Mouse (Mus musculus): Measurements from ENCODE around the gene Runx2. TPM values are rescaled to one million over a fixed set of nuclear protein-coding genes. Genes with fewer than 3 reads are reported as not detected.

Runx2 gene
- total and polyA plus RNA-seq, 3 experiments = not detected

DNA sequence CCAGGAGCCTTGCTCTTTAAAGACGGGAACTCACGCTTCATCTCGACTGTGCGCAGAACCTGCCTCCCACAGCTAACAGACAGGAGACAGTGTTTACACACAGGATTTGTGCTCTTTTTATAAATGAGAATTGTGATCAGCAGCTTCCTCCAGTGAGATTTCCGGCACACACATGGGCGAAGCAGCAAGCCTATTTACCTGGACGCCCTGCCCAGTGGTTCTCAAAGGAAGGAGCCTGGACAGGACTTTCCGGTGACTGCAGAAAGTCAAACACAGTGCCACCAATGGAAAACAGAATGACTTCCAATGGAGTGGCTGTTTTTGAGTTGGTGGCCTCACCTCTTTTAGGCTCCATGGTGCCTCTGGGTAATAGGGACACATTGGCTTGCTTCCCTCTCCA lies 163.0 kb downstream of the Runx2 start:
- Histone ChIP-seq H3K4me1 (ENCODE audit: control insufficient read depth in 1 of 2, insufficient read depth in 2 of 2, low read length in 2 of 2) (peaks cover 0 to 6% of the 10 kb centered on the region in 2 experiments; a peak in 3 of 4 replicates), H3K27ac (ENCODE audit: control insufficient read depth, low read depth, low read length) (no peak overlapping the region), H3K9me3 (replicated peaks; ENCODE audit: insufficient read depth, low read length) (no peaks in the 10 kb centered on the region), H3K79me2 (ENCODE audit: control insufficient read depth, insufficient read depth, low read length, poor library complexity) (no peaks in the 10 kb centered on the region), H3K27me3 (ENCODE audit: control insufficient read depth in 1 of 2, insufficient read depth in 2 of 2, low read length in 2 of 2) (no peaks in the 10 kb centered on the region), H3K36me3 (ENCODE audit: control insufficient read depth in 1 of 2, insufficient read depth in 2 of 2, low read length in 2 of 2) (peaks cover 0 to 6% of the 10 kb centered on the region in 2 experiments; a peak in 1 of 4 replicates), H3K9ac (ENCODE audit: control insufficient read depth, low read depth, low read length, poor library complexity, severe bottlenecking) (no peak overlapping the region), H3K4me3 (ENCODE audit: control insufficient read depth in 1 of 2, insufficient read depth in 1 of 2, low read depth in 2 of 2, low read length in 2 of 2) (no peak overlapping the region)
- no peak for TF ChIP-seq BHLHE40 (IDR thresholded peaks at IDR 0.05; ENCODE audit: borderline replicate concordance, low read depth, low read length)
- no peak for TF ChIP-seq RCOR1 (IDR thresholded peaks at IDR 0.05; ENCODE audit: low read depth, low read length)
- no peak for TF ChIP-seq ZC3H11A (IDR thresholded peaks at IDR 0.05; ENCODE audit: low read depth, low read length)
- no peak for TF ChIP-seq MYC (IDR thresholded peaks at IDR 0.05; ENCODE audit: low read depth, low read length)
- DNase-seq (ENCODE audit: low read depth, low spot score) = no peak

DNA sequence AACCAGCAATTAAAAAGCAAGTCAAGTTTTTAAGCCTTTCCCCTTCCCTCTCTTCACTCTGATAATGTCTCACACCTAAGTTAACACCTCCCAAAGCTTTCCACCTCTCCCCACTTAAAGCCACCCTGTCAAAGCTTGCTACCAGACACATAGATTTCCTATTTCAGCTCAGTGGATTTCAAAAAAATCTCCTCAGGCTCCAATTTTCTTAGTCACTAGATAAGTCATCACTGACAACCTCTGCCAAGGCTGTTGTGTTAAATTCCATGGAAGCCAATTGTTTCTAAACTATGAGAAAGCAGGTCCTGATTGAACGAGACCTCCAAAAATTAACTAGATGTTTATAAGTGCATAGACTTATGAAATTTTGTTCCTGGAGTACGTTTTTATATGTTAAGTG lies 164.2 kb downstream of the Runx2 start:
- DNase-seq (ENCODE audit: low read depth, low spot score) = no peak
- peaks cover 0 to 6% of the 10 kb centered on the region in 2 experiments; a peak in 3 of 4 replicates for H3K4me1 ChIP-seq (ENCODE audit: control insufficient read depth in 1 of 2, insufficient read depth in 2 of 2, low read length in 2 of 2)

DNA sequence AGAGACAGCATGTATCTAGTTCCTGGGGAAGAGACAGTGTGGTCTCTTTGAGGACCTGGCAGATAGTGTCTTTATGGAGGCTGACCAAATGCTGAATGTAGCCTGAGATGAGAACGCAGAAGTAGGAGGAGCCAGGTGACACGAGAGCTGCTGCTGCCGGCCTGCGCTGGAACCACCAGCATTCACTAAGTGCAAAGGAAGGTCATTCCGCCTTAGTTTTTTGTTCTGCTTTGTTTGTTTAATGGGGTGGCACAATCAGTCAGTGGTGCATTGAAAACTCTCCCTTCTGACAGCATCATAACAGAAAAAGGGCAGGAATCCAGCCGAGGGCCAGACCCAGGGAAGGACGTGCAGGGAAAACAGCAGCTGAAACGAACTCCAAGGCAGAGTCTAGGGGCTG lies 165.5 kb downstream of the Runx2 start:
- no peaks in the 10 kb centered on the region for H3K79me2 ChIP-seq (ENCODE audit: control insufficient read depth, insufficient read depth, low read length, poor library complexity)
- H3K4me1 ChIP-seq (ENCODE audit: control insufficient read depth in 1 of 2, insufficient read depth in 2 of 2, low read length in 2 of 2) = peaks cover 0 to 4% of the 10 kb centered on the region in 2 experiments; a peak in 2 of 4 replicates
- DNase-seq (ENCODE audit: low read depth, low spot score) = no peak
- H3K4me3 ChIP-seq (ENCODE audit: control insufficient read depth in 1 of 2, insufficient read depth in 1 of 2, low read depth in 2 of 2, low read length in 2 of 2) = no peak overlapping the region
- peaks cover 0 to 2% of the 10 kb centered on the region in 2 experiments; a peak in 1 of 4 replicates for H3K36me3 ChIP-seq (ENCODE audit: control insufficient read depth in 1 of 2, insufficient read depth in 2 of 2, low read length in 2 of 2)
- TF ChIP-seq EP300 (IDR thresholded peaks at IDR 0.05; ENCODE audit: low read depth in 1 of 2, low read length in 2 of 2) (no peak), TCF12 (IDR thresholded peaks at IDR 0.05; ENCODE audit: low read depth, low read length) (no peak), RAD21 (IDR thresholded peaks at IDR 0.05; ENCODE audit: low read depth, low read length) (no peak), TBP (IDR thresholded peaks at IDR 0.05; ENCODE audit: low read depth, low read length) (no peak), HCFC1 (IDR thresholded peaks at IDR 0.05; ENCODE audit: low read depth, low read length) (no peak), CTCF (IDR thresholded peaks at IDR 0.05 in 2 of 3, conservative IDR thresholded peaks at IDR 0.05 in 1 of 3; ENCODE audit: control insufficient read depth in 1 of 3, insufficient read depth in 1 of 3, low read depth in 2 of 3, low read length in 3 of 3, poor library complexity in 1 of 3, severe bottlenecking in 1 of 3) (no peak), ETS1 (IDR thresholded peaks at IDR 0.05; ENCODE audit: low read depth, low read length) (no peak), ZC3H11A (IDR thresholded peaks at IDR 0.05; ENCODE audit: low read depth, low read length) (no peak), RCOR1 (IDR thresholded peaks at IDR 0.05; ENCODE audit: low read depth, low read length) (no peak), POLR2AphosphoS2 (IDR thresholded peaks at IDR 0.05; ENCODE audit: low read length) (no peak), UBTF (IDR thresholded peaks at IDR 0.05; ENCODE audit: borderline replicate concordance, insufficient read depth, low read depth, low read length) (no peak), SMC3 (IDR thresholded peaks at IDR 0.05; ENCODE audit: low read depth, low read length) (no peak), MYB (IDR thresholded peaks at IDR 0.05; ENCODE audit: low read depth, low read length) (no peak), ZKSCAN1 (IDR thresholded peaks at IDR 0.05; ENCODE audit: low read depth, low read length) (no peak), BHLHE40 (IDR thresholded peaks at IDR 0.05; ENCODE audit: borderline replicate concordance, low read depth, low read length) (no peak), KAT2A (conservative IDR thresholded peaks at IDR 0.05; ENCODE audit: low read depth, low read length) (no peak)
- no peaks in the 10 kb centered on the region for H3K9me3 ChIP-seq (replicated peaks; ENCODE audit: insufficient read depth, low read length)
- no peak overlapping the region for H3K9ac ChIP-seq (ENCODE audit: control insufficient read depth, low read depth, low read length, poor library complexity, severe bottlenecking)
- no peak overlapping the region for H3K27ac ChIP-seq (ENCODE audit: control insufficient read depth, low read depth, low read length)
- H3K27me3 ChIP-seq (ENCODE audit: control insufficient read depth in 1 of 2, insufficient read depth in 2 of 2, low read length in 2 of 2) = no peaks in the 10 kb centered on the region; a peak in 1 of 4 replicates

More for the DNA sequence above, 164.2 kb downstream of the Runx2 start:
- H3K36me3 ChIP-seq (ENCODE audit: control insufficient read depth in 1 of 2, insufficient read depth in 2 of 2, low read length in 2 of 2) = peaks cover 0 to 6% of the 10 kb centered on the region in 2 experiments; a peak in 1 of 4 replicates
- no peak overlapping the region for H3K4me3 ChIP-seq (ENCODE audit: control insufficient read depth in 1 of 2, insufficient read depth in 1 of 2, low read depth in 2 of 2, low read length in 2 of 2)
- H3K9me3 ChIP-seq (replicated peaks; ENCODE audit: insufficient read depth, low read length) = no peaks in the 10 kb centered on the region
- no peak for TF ChIP-seq TAL1 (IDR thresholded peaks at IDR 0.05; ENCODE audit: low read length)
- no peak for TF ChIP-seq SMC3 (IDR thresholded peaks at IDR 0.05; ENCODE audit: low read depth, low read length)
- TF ChIP-seq NRF1 (IDR thresholded peaks at IDR 0.05; ENCODE audit: insufficient read depth, low read depth, low read length, poor library complexity, severe bottlenecking) = no peak
- TF ChIP-seq ETS1 (IDR thresholded peaks at IDR 0.05; ENCODE audit: low read depth, low read length) = no peak
- no peak for TF ChIP-seq MAFK (IDR thresholded peaks at IDR 0.05; ENCODE audit: borderline replicate concordance, low read depth, low read length)
- no peak for TF ChIP-seq ZKSCAN1 (IDR thresholded peaks at IDR 0.05; ENCODE audit: low read depth, low read length)
- TF ChIP-seq HCFC1 (IDR thresholded peaks at IDR 0.05; ENCODE audit: low read depth, low read length) = no peak
- no peak for TF ChIP-seq MAZ (IDR thresholded peaks at IDR 0.05; ENCODE audit: low read depth, low read length)
- no peak for TF ChIP-seq CTCF (IDR thresholded peaks at IDR 0.05 in 2 of 3, conservative IDR thresholded peaks at IDR 0.05 in 1 of 3; ENCODE audit: control insufficient read depth in 1 of 3, insufficient read depth in 1 of 3, low read depth in 2 of 3, low read length in 3 of 3, poor library complexity in 1 of 3, severe bottlenecking in 1 of 3)
- TF ChIP-seq ELF1 (IDR thresholded peaks at IDR 0.05; ENCODE audit: low read depth, low read length) = no peak
- TF ChIP-seq MEF2A (IDR thresholded peaks at IDR 0.05; ENCODE audit: extremely low read depth, insufficient replicate concordance, low read depth, low read length, poor library complexity, severe bottlenecking) = no peak
- TF ChIP-seq E2F4 (IDR thresholded peaks at IDR 0.05; ENCODE audit: borderline replicate concordance, low read depth, low read length) = no peak
- no peak for TF ChIP-seq POLR2AphosphoS5 (IDR thresholded peaks at IDR 0.05; ENCODE audit: borderline replicate concordance, low read depth, low read length)
- H3K9ac ChIP-seq (ENCODE audit: control insufficient read depth, low read depth, low read length, poor library complexity, severe bottlenecking) = no peak overlapping the region
- no peaks in the 10 kb centered on the region for H3K79me2 ChIP-seq (ENCODE audit: control insufficient read depth, insufficient read depth, low read length, poor library complexity)
- H3K27me3 ChIP-seq (ENCODE audit: control insufficient read depth in 1 of 2, insufficient read depth in 2 of 2, low read length in 2 of 2) = no peaks in the 10 kb centered on the region
- no peak overlapping the region for H3K27ac ChIP-seq (ENCODE audit: control insufficient read depth, low read depth, low read length)
